Mouse (Mus musculus): ENCODE results near the gene Smyd1. TPM values are rescaled to one million over a fixed set of nuclear protein-coding genes. Genes with fewer than 3 reads are reported as not detected.

Smyd1 gene
- not detected for polyA plus RNA-seq (2017; shearing (Covaris generic))

DNA sequence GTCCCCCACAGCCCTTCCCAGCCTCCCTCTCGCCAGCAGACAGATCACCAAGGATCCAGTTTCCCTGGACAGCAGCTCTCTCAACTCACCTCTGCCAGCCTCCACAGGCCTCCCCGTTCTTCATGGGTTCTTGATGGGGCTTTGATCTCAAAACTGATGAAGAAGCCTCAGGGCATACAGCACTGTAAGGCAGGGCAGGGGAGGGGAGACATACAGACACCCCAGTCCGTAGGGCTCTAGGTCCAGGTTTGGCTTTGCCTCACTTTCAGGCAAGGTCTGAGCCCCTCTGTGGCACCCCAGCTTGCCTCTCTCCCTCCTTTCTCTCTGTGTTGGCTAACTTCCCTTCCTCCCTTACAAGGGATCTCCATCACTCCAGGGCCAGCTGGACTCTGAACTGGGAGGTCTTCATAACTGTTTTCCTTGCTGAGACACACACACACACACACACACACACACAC is at the start of gene Smyd1:
TSS of gene Smyd1 (minus strand) at position 408 of the 458 bp plus-strand sequence.

DNA sequence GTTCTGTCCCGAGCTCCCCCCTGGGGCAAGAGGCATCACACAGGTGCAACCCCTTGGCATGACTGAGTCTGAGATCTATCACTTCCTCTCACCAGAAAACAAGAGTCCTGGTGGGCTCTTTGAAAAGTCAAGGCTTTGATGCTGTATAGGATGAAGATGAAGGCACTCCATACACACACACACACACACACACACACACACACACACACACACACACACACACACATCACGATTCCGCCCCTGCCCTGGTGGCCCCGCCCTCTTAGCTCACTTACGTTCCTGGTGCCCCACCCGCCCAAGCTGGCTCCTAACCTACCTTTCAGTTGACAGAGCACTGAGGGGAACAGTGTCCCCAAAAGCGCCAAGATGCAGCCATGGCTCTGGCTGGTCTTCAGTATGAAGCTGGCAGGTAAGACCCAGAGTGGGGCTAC is 473 bp upstream of the Smyd1 start, which contains the start of gene Cd8b1:
TSS of gene Cd8b1 (plus strand) at position 298 of the 431 bp plus-strand sequence.

DNA sequence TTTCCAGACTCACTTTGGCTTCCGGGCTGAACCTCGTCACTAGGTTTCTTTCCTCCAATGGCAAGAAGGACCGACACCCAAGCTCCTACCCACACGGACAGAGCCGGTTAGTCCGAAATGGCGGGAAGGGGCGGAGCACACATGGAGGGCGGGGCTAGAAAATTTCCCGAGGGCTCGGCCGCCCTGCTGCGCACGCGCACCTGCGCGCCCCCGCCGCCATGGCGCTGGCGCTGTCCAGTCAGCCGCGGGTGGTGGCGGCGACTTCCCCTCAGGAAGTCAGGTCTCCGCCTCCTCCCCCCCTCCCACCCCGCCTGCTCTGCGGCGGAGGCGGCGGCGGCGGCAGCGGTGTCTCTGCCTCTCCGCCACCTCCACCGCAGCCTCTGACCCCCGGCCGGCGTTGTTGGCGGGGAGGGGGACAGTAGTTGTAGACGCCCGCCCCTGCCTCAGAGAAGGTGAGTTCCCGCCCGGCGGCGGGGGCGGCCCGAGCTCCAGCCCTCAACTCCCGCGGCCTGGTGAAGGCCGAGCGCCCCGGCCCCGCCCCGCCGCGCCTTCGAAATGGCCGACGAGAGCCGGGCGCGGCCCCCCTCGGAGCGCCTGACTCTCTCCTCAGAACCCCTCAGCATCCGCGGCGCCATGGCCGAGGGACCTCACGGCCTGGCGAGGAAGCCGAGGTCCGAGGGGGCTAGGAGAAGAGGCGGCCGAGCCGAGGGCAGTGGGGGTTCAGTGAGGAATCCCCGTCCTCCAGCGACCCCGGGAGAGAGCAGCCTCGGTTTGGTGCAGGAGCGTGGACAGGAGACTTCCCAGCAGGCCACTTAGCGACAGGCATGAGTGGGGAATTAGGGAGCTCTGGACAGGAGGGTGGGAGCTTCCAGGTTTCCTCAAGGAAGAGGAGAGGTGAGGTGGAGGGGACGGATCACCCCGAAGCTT is 50.4 kb downstream of the Smyd1 start, which contains the start of gene Krcc1:
TSS of gene Krcc1 (plus strand) at position 289 of the 927 bp plus-strand sequence.

DNA sequence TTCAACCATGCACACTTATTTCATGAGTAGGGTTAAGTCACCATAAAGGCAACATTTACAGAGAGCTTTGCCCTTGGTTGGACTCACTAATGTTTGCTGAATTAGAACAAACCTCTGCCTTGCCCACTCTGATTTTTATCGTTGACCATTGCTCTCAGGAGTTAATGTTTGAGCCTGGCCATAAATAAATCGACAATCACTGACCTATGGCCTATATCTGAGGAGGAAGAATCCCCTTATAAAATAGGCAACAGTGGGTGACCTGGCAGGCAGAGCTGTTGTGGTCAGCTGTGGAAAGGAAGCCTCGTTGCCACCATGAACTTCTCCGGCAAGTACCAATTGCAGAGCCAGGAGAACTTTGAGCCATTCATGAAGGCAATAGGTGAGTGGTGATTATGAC is 122.4 kb downstream of the Smyd1 start, which contains the start of gene Fabp1:
TSS of gene Fabp1 (plus strand) at position 216 of the 400 bp plus-strand sequence.

Other genes with a start within 250 kb of the Smyd1 start
- gene Thnsl2, start 177.8 kb downstream of the Smyd1 start, polyA plus RNA-seq (2017; shearing (Covaris generic)) = 3.5 TPM
- not detected for gene Fabp1, start 122.4 kb downstream of the Smyd1 start, polyA plus RNA-seq (2017; shearing (Covaris generic))
- gene Krcc1, start 50.6 kb downstream of the Smyd1 start, polyA plus RNA-seq (2017; shearing (Covaris generic)) = 96.5 TPM
- gene Cd8b1, start 555 bp upstream of the Smyd1 start, polyA plus RNA-seq (2017; shearing (Covaris generic)) = 31.6 TPM
- gene Cd8a, start 51.2 kb upstream of the Smyd1 start, polyA plus RNA-seq (2017; shearing (Covaris generic)) = 0.88 TPM
- 7.7 TPM for gene Rmnd5a, start 118.4 kb upstream of the Smyd1 start, polyA plus RNA-seq (2017; shearing (Covaris generic))
- gene Rnf103, start 171.7 kb upstream of the Smyd1 start, polyA plus RNA-seq (2017; shearing (Covaris generic)) = 1.9 TPM
- 97.3 TPM for gene Chmp3, start 221.6 kb upstream of the Smyd1 start, polyA plus RNA-seq (2017; shearing (Covaris generic))

Measured in CD4-positive, CD25-positive, alpha-beta regulatory T cell, adult 9 weeks (primary cell).